Mouse (Mus musculus) heart, embryonic 13.5 days (tissue): ENCODE results near the gene Nudt22. TPM values are rescaled to one million over a fixed set of nuclear protein-coding genes. Genes with fewer than 3 reads are reported as not detected.

Experiments
- ATAC-seq: fragments of 200-750 bp; cut with Nextera tagmentation; 2 replicates; pipeline ENCODE4 v1.8.0; 2017; ENCODE audit warnings: moderate TSS enrichment; ENCODE audit not compliant: insufficient number of reproducible peaks, low FRiP score, low TSS enrichment; ENCODE audit errors: extremely low read depth
- H3K27ac ChIP-seq: fragments of 300-500 bp; sonication (generic); replicated peaks from 2 replicates; pipeline ENCODE4 v1.5.1; 2015; ENCODE audit warnings: moderate library complexity, mild to moderate bottlenecking, inconsistent platforms
- H3K27me3 ChIP-seq: fragments of 300-500 bp; sonication (generic); replicated peaks from 2 replicates; pipeline ENCODE4 v1.6.1; 2015; ENCODE audit warnings: mild to moderate bottlenecking, inconsistent platforms
- H3K36me3 ChIP-seq: fragments of 300-500 bp; sonication (generic); 2 replicates; pipeline ENCODE4 v1.6.1; 2015; ENCODE audit warnings: mild to moderate bottlenecking, inconsistent platforms
- H3K4me1 ChIP-seq: fragments of 300-500 bp; sonication (generic); 2 replicates; pipeline ENCODE4 v1.6.1; 2015; ENCODE audit warnings: inconsistent platforms
- H3K4me2 ChIP-seq: fragments of 300-500 bp; sonication (generic); 2 replicates; pipeline ENCODE4 v1.6.1; 2015; ENCODE audit warnings: inconsistent platforms, mild to moderate bottlenecking, moderate library complexity
- H3K4me3 ChIP-seq: fragments of 300-500 bp; sonication (generic); 2 replicates; pipeline ENCODE4 v1.5.1; 2015; ENCODE audit warnings: moderate library complexity, mild to moderate bottlenecking, inconsistent platforms
- H3K9ac ChIP-seq: fragments of 300-500 bp; sonication (generic); 2 replicates; pipeline ENCODE4 v1.6.1; 2015; ENCODE audit warnings: inconsistent platforms, mild to moderate bottlenecking, moderate library complexity
- H3K9me3 ChIP-seq: fragments of 300-500 bp; sonication (generic); 2 replicates; pipeline ENCODE4 v1.6.1; 2016; ENCODE audit warnings: inconsistent platforms
- WGBS: fragments of 180-500 bp; shearing (Covaris S2); methylation state at CpG from one replicate; pipeline ENCODE4 v1.1.7; 2015; ENCODE audit warnings: mixed read lengths; 5-methylcytosine and 5-hydroxymethylcytosine counted together
- polyA plus RNA-seq: library from polyadenylated mRNA; unstranded; fragments of >200 nt; fragmentation: Nextera tagmentation; extraction: Ambion mirVana; gene quantifications from 2 replicates; pipeline ENCODE4 v1.2.1, GENCODE M21; 2015

Gene Nudt22
- polyA plus RNA-seq, 1 experiment from 2014 or later, result 23.3 TPM

DNA sequence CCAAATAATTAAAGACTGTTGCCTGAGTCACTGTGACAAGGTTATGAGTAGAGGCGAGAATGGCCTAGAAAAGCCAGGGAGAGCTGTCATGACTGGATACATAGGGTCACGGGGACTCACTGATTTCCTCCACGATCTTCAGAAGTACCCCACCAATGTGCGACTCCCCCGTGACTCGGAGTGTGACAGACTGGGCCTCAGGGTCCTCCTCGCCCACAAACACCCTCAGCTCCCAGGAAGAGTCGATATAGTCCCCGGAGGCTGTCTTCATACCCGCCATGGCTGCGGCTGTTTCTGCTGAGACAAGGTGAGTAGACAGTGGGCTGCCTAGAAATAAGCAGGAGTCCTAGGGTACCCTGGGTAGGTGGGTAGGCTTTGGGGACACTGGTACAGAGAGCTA, 22.6 kb upstream of the Nudt22 start:
- 85% methylated on average over 11 of the region's 11 CpGs for WGBS
- no peaks in the 10 kb centered on the region for H3K27me3 ChIP-seq
- no peak for ATAC-seq
- peaks cover 55% of the 10 kb centered on the region for H3K36me3 ChIP-seq
- peaks cover 17% of the 10 kb centered on the region for H3K4me1 ChIP-seq
- peak overlapping the region; percentile 25; the same call in 1 of the 2 replicates for H3K9ac ChIP-seq
- peak overlapping the region; percentile 36; the same call in 1 of the 2 replicates for H3K4me2 ChIP-seq
- H3K4me3 ChIP-seq, result peak overlapping the region; percentile 10
- peak overlapping the region; percentile 54 for H3K27ac ChIP-seq
- H3K9me3 ChIP-seq, result no peaks in the 10 kb centered on the region

DNA sequence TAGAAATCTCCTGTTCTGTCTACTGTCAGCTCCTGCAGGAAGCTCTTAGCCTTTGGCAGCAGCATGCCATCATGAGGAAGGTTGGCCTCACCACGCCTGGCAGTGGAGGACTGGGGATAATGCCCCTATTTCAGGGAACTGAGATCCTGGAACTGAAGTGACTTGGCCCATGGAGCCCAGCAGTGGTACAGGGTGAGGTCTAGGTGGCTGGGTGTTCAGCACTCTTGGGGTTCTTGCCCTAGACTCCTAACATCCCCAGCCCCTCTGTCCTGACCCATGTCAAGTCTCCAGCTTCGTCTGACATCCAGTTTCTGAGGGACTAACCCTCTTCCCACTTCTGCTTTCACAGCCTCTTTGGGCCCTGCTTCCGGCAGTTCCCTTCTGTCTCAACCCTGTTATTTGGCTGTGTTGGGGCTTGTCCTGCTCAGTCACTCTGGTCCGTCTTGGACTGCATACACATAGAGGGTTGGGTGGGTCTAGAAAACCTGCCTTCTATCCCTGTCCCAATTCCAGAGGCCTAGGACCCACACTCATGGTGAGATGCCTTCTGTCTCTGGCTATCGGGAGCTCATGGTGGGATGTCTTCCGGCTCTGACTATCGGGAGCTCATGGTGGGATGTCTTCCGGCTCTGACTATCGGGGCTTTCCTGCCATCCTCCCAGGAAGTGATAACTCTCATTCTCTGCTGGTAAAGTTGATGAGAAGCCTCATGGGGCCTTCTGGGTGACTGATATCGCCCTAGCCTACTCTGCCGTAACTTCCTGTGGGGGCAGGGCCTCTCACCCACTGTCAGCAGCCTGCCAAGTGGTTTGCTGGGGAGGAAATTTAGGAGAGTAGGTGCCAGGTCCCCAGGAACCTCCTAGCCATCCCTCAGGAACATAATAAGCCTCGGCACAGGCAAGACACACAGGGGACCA, 21.9 kb upstream of the Nudt22 start:
- peaks cover 47% of the 10 kb centered on the region for H3K36me3 ChIP-seq

DNA sequence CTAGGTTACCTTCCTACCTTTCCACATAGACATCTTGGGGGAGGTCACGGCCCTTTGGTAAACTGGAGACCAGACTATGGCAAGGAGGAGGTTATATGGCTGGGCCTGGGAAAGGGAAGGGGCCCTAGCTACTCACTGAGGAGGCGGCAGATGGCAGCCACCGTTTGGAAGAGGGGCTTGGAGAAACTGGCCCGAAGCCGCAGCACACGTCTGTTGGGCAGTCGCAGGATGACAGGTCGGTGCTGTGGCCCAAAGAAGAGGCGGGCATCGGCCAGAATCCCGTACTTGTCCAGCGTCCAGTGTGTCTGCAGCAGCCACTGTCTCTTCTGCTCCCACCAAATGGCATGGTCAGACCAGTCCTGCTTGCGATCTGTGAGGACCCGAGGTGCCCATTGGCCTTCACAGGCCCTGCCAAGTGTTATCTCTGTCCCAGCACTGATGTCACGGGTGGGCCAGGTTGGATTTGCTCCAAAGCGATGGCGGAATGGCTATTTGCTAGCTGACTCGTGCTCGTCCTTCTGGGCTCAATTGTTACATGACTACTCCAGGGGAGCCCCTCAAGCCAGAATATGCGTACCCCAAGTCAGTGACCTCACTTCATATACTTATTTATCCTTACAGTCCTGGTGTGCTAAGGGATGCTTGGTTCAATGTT, 18.7 kb upstream of the Nudt22 start:
- 83% methylated on average over 20 of the region's 20 CpGs for WGBS
- ATAC-seq, result no peak
- H3K4me1 ChIP-seq, result peaks cover 17% of the 10 kb centered on the region
- H3K27me3 ChIP-seq, result no peaks in the 10 kb centered on the region
- H3K4me3 ChIP-seq, result no peak overlapping the region
- no peak overlapping the region for H3K9ac ChIP-seq
- no peak overlapping the region for H3K4me2 ChIP-seq
- no peaks in the 10 kb centered on the region for H3K9me3 ChIP-seq
- H3K27ac ChIP-seq, result no peak overlapping the region
- H3K36me3 ChIP-seq, result peaks cover 15% of the 10 kb centered on the region

More for the DNA sequence above, 21.9 kb upstream of the Nudt22 start:
- peak overlapping the region; percentile 10 for H3K4me3 ChIP-seq
- H3K4me2 ChIP-seq, result peak overlapping the region; percentile 36; the same call in 1 of the 2 replicates
- peak overlapping the region; percentile 54; the same call in 1 of the 2 replicates for H3K27ac ChIP-seq
- peaks cover 17% of the 10 kb centered on the region for H3K4me1 ChIP-seq
- ATAC-seq, result no peak
- H3K27me3 ChIP-seq, result no peaks in the 10 kb centered on the region
- 56% methylated on average over 12 of the region's 12 CpGs for WGBS
- no peak overlapping the region for H3K9ac ChIP-seq
- no peaks in the 10 kb centered on the region for H3K9me3 ChIP-seq

DNA sequence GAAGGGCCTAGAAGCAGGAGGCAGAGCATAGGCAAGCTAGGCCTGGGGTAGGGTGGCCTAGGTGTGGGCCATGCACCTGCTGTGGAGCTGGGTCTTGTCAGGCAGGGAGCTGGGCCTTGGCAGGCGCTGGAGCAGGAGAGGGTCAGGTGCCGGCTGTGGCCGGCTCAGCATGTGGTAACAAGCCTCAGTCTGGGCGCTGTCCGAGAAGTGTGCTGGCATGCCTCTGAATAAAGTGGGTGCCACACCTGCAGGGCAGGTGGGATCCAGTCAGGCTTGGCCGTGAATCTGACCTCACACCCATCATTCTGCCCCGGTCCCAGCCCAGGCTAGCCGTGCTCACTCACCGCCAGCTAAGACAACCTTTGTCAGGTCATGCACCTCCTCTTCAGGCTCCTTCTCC, 18.1 kb upstream of the Nudt22 start:
- ATAC-seq, result no peak
- WGBS, result 79% methylated on average over 9 of the region's 9 CpGs
- H3K4me2 ChIP-seq, result no peak overlapping the region
- no peak overlapping the region for H3K9ac ChIP-seq
- H3K9me3 ChIP-seq, result no peaks in the 10 kb centered on the region
- peaks cover 13% of the 10 kb centered on the region for H3K4me1 ChIP-seq
- H3K27ac ChIP-seq, result no peak overlapping the region
- peaks cover 9% of the 10 kb centered on the region for H3K36me3 ChIP-seq
- H3K27me3 ChIP-seq, result no peaks in the 10 kb centered on the region
- no peak overlapping the region for H3K4me3 ChIP-seq

DNA sequence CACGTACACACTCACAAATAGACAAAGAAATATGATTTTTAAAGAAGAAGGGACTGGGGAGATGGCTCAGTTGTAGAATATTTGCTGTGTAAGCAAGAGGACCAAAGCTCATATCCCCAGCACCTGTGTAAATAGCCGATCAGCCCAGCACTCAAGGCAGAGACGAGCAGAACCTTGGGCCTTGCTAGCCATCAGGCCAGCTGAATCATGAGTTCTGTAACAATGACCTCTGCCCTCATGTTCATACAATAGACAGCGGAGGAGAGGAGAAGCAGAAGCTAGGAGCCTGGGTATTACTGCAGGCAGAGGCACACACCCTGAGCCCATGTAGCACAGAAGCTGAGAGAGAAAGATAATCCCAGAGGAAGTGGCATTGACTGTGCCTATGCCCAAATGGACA, 16.5 kb upstream of the Nudt22 start:
- 77% methylated on average over 4 of the region's 4 CpGs for WGBS
- H3K9ac ChIP-seq, result no peak overlapping the region
- no peak for ATAC-seq
- no peaks in the 10 kb centered on the region for H3K27me3 ChIP-seq
- H3K4me2 ChIP-seq, result no peak overlapping the region
- no peak overlapping the region for H3K27ac ChIP-seq
- H3K36me3 ChIP-seq, result no peaks in the 10 kb centered on the region
- H3K4me1 ChIP-seq, result no peaks in the 10 kb centered on the region
- no peak overlapping the region for H3K4me3 ChIP-seq
- H3K9me3 ChIP-seq, result no peaks in the 10 kb centered on the region

DNA sequence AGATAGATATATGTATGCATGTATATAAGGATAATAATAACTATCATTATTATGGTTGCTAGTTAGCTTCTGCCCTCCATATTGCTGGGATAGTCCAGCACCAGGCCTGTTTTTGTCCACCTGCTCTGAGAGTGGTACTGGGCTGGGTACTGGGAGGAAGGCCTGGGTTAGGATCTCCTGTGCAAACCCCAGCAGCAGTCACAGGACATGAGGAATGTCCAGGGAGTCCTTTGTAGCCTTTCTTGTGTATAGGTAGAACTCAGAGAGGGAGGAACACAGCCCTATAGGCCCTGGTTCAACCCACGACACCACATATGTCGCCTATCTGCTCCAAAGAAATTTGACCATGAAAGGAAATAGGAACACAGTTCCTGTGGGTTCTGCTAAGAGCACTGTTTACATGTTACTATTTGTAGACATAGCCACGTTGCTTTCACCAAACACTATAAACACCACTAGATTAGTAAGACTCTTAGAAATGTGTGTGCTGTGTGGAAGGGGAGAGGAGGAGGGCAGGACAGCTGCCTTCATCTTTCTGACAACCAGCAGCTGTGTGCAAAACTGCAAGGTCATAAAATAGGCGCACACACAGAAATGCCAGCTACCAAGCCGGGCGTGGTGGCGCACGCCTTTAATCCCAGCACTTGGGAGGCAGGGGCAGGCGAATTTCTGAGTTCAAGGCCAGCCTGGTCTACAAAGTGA, 11.1 kb upstream of the Nudt22 start:
- H3K27ac ChIP-seq, result no peak overlapping the region
- WGBS, result 77% methylated on average over 9 of the region's 9 CpGs
- ATAC-seq, result no peak
- no peaks in the 10 kb centered on the region for H3K27me3 ChIP-seq
- peaks cover 7% of the 10 kb centered on the region; the same call in 1 of the 2 replicates for H3K4me1 ChIP-seq
- no peaks in the 10 kb centered on the region for H3K9me3 ChIP-seq
- H3K4me3 ChIP-seq, result no peak overlapping the region
- H3K4me2 ChIP-seq, result no peak overlapping the region
- H3K36me3 ChIP-seq, result no peaks in the 10 kb centered on the region
- no peak overlapping the region for H3K9ac ChIP-seq

DNA sequence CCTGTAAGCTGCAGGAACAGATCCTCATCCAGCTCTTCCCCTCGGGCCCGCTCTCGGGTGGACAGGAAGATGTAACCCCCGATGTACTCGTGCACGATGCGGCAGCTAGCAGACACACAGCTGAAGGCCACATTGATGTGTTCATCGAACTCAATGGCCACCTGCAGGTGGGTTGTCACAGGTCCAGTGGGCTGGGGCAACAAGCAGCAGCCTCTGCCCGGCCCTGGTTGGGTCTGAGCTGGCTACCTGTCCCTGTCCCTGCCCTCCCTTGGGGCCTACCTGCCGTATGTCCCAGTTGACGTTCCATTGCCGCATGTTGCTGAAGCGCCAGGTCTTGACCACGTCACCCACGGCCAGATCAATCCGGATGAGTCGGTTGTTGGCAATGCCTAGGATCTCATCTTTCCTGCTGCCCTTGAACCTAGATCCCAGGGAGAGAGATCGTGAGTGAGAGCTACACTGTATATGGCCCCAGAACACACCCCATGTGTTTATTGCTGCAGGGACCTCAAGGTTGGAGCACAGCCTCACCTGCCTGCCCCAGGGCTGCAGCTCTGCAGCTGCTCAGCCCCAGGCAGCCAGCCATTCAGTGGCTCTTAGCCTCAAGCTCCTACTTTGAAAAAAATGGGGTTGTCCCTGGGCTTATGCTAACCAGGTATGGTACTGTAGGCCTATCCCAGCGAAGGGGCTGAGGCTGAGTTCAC, 3.6 kb upstream of the Nudt22 start:
- Histone ChIP-seq H3K4me1 (peaks cover 25% of the 10 kb centered on the region), H3K27me3 (no peaks in the 10 kb centered on the region), H3K4me2 (no peak overlapping the region), H3K9me3 (no peaks in the 10 kb centered on the region), H3K36me3 (peaks cover 26% of the 10 kb centered on the region), H3K4me3 (no peak overlapping the region), H3K9ac (no peak overlapping the region), H3K27ac (no peak overlapping the region)
- WGBS, result 93% methylated on average over 19 of the region's 19 CpGs
- ATAC-seq, result no peak

DNA sequence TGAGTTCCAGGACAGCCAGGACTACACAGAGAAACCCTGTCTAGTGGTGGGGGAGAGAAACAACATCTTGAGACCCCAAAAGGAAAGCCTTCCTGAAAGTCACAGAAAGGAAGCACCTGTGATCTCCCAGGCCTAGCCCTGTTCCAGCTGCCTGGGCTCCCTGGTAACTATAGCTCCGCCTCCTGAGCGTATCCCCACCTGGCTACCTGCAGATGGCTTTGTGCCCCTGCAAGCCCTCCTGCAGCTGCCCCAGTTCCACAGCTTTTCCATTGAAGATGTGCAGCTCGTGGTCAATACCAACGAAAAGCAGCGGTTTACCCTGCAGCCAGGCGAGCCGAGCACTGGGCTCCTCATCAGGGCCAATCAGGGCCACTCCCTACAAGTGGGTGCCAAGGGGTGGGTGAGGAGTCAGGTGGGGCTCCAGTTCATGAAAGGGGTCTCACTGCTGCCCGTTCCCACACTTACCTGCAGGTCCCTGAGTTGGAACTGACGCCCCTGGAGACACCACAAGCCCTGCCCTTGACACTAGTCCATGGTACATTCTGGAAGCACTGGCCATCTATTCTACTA, 1.9 kb upstream of the Nudt22 start:
- Histone ChIP-seq H3K9ac (no peak overlapping the region), H3K27ac (no peak overlapping the region), H3K4me3 (no peak overlapping the region), H3K27me3 (no peaks in the 10 kb centered on the region), H3K4me1 (peaks cover 36% of the 10 kb centered on the region), H3K9me3 (no peaks in the 10 kb centered on the region), H3K36me3 (peaks cover 26% of the 10 kb centered on the region), H3K4me2 (no peak overlapping the region)
- 87% methylated on average over 9 of the region's 9 CpGs for WGBS
- ATAC-seq, result no peak

DNA sequence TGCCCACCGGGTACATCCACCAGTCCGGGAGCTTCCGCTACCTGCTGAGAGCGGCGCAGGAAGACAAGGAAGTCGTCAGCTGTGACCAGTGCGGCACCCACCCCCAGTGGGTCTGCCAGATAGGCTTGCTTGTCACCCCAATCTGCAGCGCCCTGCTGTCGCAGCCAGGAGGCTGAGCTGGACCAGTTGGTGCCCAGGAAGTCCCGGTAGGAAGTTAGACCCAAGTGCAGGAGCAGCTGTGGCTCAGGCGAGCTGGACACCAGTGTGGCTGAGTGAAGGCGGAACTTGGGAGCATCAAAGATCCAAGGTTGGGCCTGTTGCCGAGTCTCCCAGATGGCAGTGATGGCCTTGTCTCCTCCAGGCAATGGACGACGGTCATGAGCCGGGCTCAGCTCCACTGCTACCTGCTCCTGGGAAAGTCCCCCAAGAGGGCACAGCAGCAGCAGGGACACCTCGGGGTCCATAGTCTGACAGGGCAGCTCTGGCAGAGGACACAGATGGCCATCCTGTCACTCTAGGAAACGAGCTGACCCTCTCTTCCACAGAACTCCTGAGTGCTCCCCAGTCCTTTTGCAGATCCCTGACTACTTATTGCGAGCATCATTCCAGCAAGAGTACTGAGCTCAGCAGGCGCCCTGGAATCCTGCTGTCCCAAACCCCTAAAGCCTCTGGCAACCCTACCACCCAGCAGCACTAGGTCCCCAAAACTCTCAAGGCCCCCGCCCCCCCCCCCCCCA, 494 bp downstream of the Nudt22 start:
- no peaks in the 10 kb centered on the region for H3K27me3 ChIP-seq
- peaks cover 24% of the 10 kb centered on the region for H3K36me3 ChIP-seq
- 42% methylated on average over 21 of the region's 21 CpGs for WGBS
- H3K27ac ChIP-seq, result peak overlapping the region; percentile 88
- H3K4me3 ChIP-seq, result peak overlapping the region; percentile 71
- no peak for ATAC-seq
- H3K9ac ChIP-seq, result peak overlapping the region; percentile 92
- no peaks in the 10 kb centered on the region for H3K9me3 ChIP-seq
- peaks cover 43% of the 10 kb centered on the region for H3K4me1 ChIP-seq
- peak overlapping the region; percentile 89 for H3K4me2 ChIP-seq

DNA sequence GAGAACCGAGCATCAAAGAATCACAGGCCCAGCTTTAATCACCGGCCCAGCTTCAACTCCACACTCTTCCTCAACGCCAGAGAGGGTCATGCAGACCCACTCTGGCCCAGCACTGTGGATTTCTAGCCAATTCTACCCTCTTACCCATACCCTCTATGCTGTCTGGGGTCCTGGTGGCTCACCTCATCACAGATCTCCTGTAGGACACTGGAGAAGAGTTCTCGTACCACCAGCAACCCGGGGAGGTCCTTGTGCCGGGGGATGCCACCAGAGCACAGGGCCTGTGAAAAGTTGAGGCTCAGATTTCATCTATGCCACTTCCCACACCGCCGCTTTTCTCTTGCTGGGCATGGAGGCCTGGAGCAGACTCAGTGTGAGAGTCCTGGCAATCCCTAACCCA, 1.4 kb downstream of the Nudt22 start:
- no peaks in the 10 kb centered on the region for H3K9me3 ChIP-seq
- WGBS, result 78% methylated on average over 8 of the region's 8 CpGs
- H3K27ac ChIP-seq, result no peak overlapping the region
- H3K4me3 ChIP-seq, result peak overlapping the region; percentile 71; the same call in 1 of the 2 replicates
- no peak for ATAC-seq
- no peaks in the 10 kb centered on the region for H3K27me3 ChIP-seq
- H3K4me2 ChIP-seq, result peak overlapping the region; percentile 89
- H3K9ac ChIP-seq, result peak overlapping the region; percentile 92
- peaks cover 43% of the 10 kb centered on the region for H3K4me1 ChIP-seq
- peaks cover 15% of the 10 kb centered on the region for H3K36me3 ChIP-seq
